Mouse (Mus musculus) heart, embryonic 13.5 days (tissue): ENCODE data around the gene Exoc6. TPM values are rescaled to one million over a fixed set of nuclear protein-coding genes. Genes with fewer than 3 reads are reported as not detected.
"Not testable (repeated sequence)": the region's sequence is repeated elsewhere in the genome, so short reads cannot be mapped to it uniquely, and the experiment has no call there.

ENCODE experiments used
- ATAC-seq: fragments of 200-750 bp; cut with Nextera tagmentation; 2 replicates; pipeline ENCODE4 v1.8.0; 2017; ENCODE audit warnings: moderate TSS enrichment; ENCODE audit not compliant: insufficient number of reproducible peaks, low FRiP score, low TSS enrichment; ENCODE audit errors: extremely low read depth
- H3K27ac ChIP-seq: fragments of 300-500 bp; sonication (generic); replicated peaks from 2 replicates; pipeline ENCODE4 v1.5.1; 2015; ENCODE audit warnings: moderate library complexity, mild to moderate bottlenecking, inconsistent platforms
- H3K27me3 ChIP-seq: fragments of 300-500 bp; sonication (generic); replicated peaks from 2 replicates; pipeline ENCODE4 v1.6.1; 2015; ENCODE audit warnings: mild to moderate bottlenecking, inconsistent platforms
- H3K36me3 ChIP-seq: fragments of 300-500 bp; sonication (generic); 2 replicates; pipeline ENCODE4 v1.6.1; 2015; ENCODE audit warnings: mild to moderate bottlenecking, inconsistent platforms
- H3K4me1 ChIP-seq: fragments of 300-500 bp; sonication (generic); 2 replicates; pipeline ENCODE4 v1.6.1; 2015; ENCODE audit warnings: inconsistent platforms
- H3K4me2 ChIP-seq: fragments of 300-500 bp; sonication (generic); 2 replicates; pipeline ENCODE4 v1.6.1; 2015; ENCODE audit warnings: inconsistent platforms, mild to moderate bottlenecking, moderate library complexity
- H3K4me3 ChIP-seq: fragments of 300-500 bp; sonication (generic); 2 replicates; pipeline ENCODE4 v1.5.1; 2015; ENCODE audit warnings: moderate library complexity, mild to moderate bottlenecking, inconsistent platforms
- H3K9ac ChIP-seq: fragments of 300-500 bp; sonication (generic); 2 replicates; pipeline ENCODE4 v1.6.1; 2015; ENCODE audit warnings: inconsistent platforms, mild to moderate bottlenecking, moderate library complexity
- H3K9me3 ChIP-seq: fragments of 300-500 bp; sonication (generic); 2 replicates; pipeline ENCODE4 v1.6.1; 2016; ENCODE audit warnings: inconsistent platforms
- WGBS: fragments of 180-500 bp; shearing (Covaris S2); methylation state at CpG from one replicate; pipeline ENCODE4 v1.1.7; 2015; ENCODE audit warnings: mixed read lengths; 5-methylcytosine and 5-hydroxymethylcytosine counted together
- polyA plus RNA-seq: library from polyadenylated mRNA; unstranded; fragments of >200 nt; fragmentation: Nextera tagmentation; extraction: Ambion mirVana; gene quantifications from 2 replicates; pipeline ENCODE4 v1.2.1, GENCODE M21; 2015

Gene Exoc6
- polyA plus RNA-seq, 1 experiment from 2014 or later, result 17.2 TPM

GRCm38 (mm10) chr19:37525925-37526324, 24.3 kb upstream of the Exoc6 start:
- H3K9ac ChIP-seq, result no peak overlapping the region
- 86% methylated on average over 11 of the region's 11 CpGs for WGBS

GRCm38 (mm10) chr19:37526768-37527167, 23.4 kb upstream of the Exoc6 start:
- 22% methylated on average over 8 of the region's 8 CpGs for WGBS
- no peak for ATAC-seq
- Histone ChIP-seq H3K36me3 (no peaks in the 10 kb centered on the region), H3K9ac (no peak overlapping the region), H3K4me3 (no peak overlapping the region), H3K9me3 (no peaks in the 10 kb centered on the region), H3K4me2 (no peak overlapping the region), H3K4me1 (0 out of 2 replicates have a peak, but pooled peaks cover 3% of the 10 kb centered on the region), H3K27ac (no peak overlapping the region), H3K27me3 (peaks cover 19% of the 10 kb centered on the region; the same call in 1 of the 2 replicates)

More at GRCm38 (mm10) chr19:37525925-37526324, 24.3 kb upstream of the Exoc6 start:
- H3K4me1 ChIP-seq, result peaks cover 11% of the 10 kb centered on the region
- peaks cover 19% of the 10 kb centered on the region; the same call in 1 of the 2 replicates for H3K27me3 ChIP-seq
- no peak overlapping the region for H3K4me2 ChIP-seq
- H3K9me3 ChIP-seq, result no peaks in the 10 kb centered on the region
- no peak for ATAC-seq
- no peak overlapping the region for H3K4me3 ChIP-seq
- no peak overlapping the region for H3K27ac ChIP-seq
- no peaks in the 10 kb centered on the region for H3K36me3 ChIP-seq

GRCm38 (mm10) chr19:37527736-37528135, 22.5 kb upstream of the Exoc6 start:
- H3K4me1 ChIP-seq, H3K9ac ChIP-seq, H3K9me3 ChIP-seq, H3K4me3 ChIP-seq, ATAC-seq, H3K36me3 ChIP-seq, H3K27ac ChIP-seq, H3K4me2 ChIP-seq: not testable (repeated sequence)
- 83% methylated on average over 3 of the region's 3 CpGs for WGBS
- H3K27me3 ChIP-seq, result peaks cover 19% of the 10 kb centered on the region; the same call in 1 of the 2 replicates

- H3K27me3 ChIP-seq, result peaks cover 23% of the 10 kb centered on the region; the same call in 1 of the 2 replicates
- H3K9ac ChIP-seq, result no peak overlapping the region
- no peak for ATAC-seq
- H3K36me3 ChIP-seq, result no peaks in the 10 kb centered on the region
- H3K4me1 ChIP-seq, result 0 out of 2 replicates have a peak, but pooled peaks cover 2% of the 10 kb centered on the region
- no peak overlapping the region for H3K27ac ChIP-seq
- H3K9me3 ChIP-seq, result no peaks in the 10 kb centered on the region
- no peak overlapping the region for H3K4me2 ChIP-seq
- H3K4me3 ChIP-seq, result no peak overlapping the region
- 55% methylated on average over 6 of the region's 6 CpGs for WGBS
Observed at GRCm38 (mm10) chr19:37528581-37528980, 21.6 kb upstream of the Exoc6 start.

GRCm38 (mm10) chr19:37529296-37529695, 20.9 kb upstream of the Exoc6 start:
- 82% methylated on average over 9 of the region's 9 CpGs for WGBS
- Histone ChIP-seq H3K27ac (no peak overlapping the region), H3K4me1 (no peaks in the 10 kb centered on the region), H3K9ac (no peak overlapping the region), H3K9me3 (no peaks in the 10 kb centered on the region), H3K27me3 (peaks cover 23% of the 10 kb centered on the region; the same call in 1 of the 2 replicates), H3K36me3 (no peaks in the 10 kb centered on the region), H3K4me2 (no peak overlapping the region), H3K4me3 (no peak overlapping the region)
- ATAC-seq, result no peak

- no peak for ATAC-seq
- Histone ChIP-seq H3K4me3 (no peak overlapping the region), H3K9ac (no peak overlapping the region), H3K36me3 (no peaks in the 10 kb centered on the region), H3K4me2 (no peak overlapping the region), H3K27me3 (peaks cover 23% of the 10 kb centered on the region; the same call in 1 of the 2 replicates), H3K27ac (no peak overlapping the region), H3K9me3 (no peaks in the 10 kb centered on the region), H3K4me1 (no peaks in the 10 kb centered on the region)
- 33% methylated on average over 7 of the region's 7 CpGs for WGBS
Observed at GRCm38 (mm10) chr19:37529975-37530515, 20.2 kb upstream of the Exoc6 start.

- H3K9me3 ChIP-seq, result no peaks in the 10 kb centered on the region
- H3K36me3 ChIP-seq, result no peaks in the 10 kb centered on the region
- no peaks in the 10 kb centered on the region for H3K4me1 ChIP-seq
- no peak overlapping the region for H3K27ac ChIP-seq
- H3K4me3 ChIP-seq, result no peak overlapping the region
- H3K4me2 ChIP-seq, result no peak overlapping the region
- ATAC-seq, result no peak
- no peak overlapping the region for H3K9ac ChIP-seq
- peaks cover 23% of the 10 kb centered on the region; the same call in 1 of the 2 replicates for H3K27me3 ChIP-seq
- WGBS, result 59% methylated on average over 3 of the region's 3 CpGs
Observed at GRCm38 (mm10) chr19:37530601-37531000, 19.6 kb upstream of the Exoc6 start.

- no peak for ATAC-seq
Observed at GRCm38 (mm10) chr19:37531200-37531845, 18.9 kb upstream of the Exoc6 start.

GRCm38 (mm10) chr19:37533196-37533595, 17.0 kb upstream of the Exoc6 start:
- Histone ChIP-seq H3K4me3 (no peak overlapping the region), H3K9ac (no peak overlapping the region), H3K36me3 (no peaks in the 10 kb centered on the region), H3K4me1 (peaks cover 8% of the 10 kb centered on the region), H3K27me3 (0 out of 2 replicates have a peak, but pooled peaks cover 7% of the 10 kb centered on the region), H3K27ac (no peak overlapping the region), H3K4me2 (no peak overlapping the region), H3K9me3 (no peaks in the 10 kb centered on the region)
- no peak for ATAC-seq
- WGBS, result 72% methylated on average over 5 of the region's 5 CpGs

More at GRCm38 (mm10) chr19:37531200-37531845, 18.9 kb upstream of the Exoc6 start:
- Histone ChIP-seq H3K36me3 (no peaks in the 10 kb centered on the region), H3K4me1 (no peaks in the 10 kb centered on the region), H3K9me3 (no peaks in the 10 kb centered on the region), H3K27me3 (peaks cover 17% of the 10 kb centered on the region; the same call in 1 of the 2 replicates), H3K4me3 (no peak overlapping the region), H3K9ac (no peak overlapping the region), H3K27ac (no peak overlapping the region), H3K4me2 (no peak overlapping the region)
- 55% methylated on average over 7 of the region's 7 CpGs for WGBS

- ATAC-seq, result no peak
- Histone ChIP-seq H3K4me3 (no peak overlapping the region), H3K27me3 (0 out of 2 replicates have a peak, but pooled peaks cover 4% of the 10 kb centered on the region), H3K4me1 (peaks cover 24% of the 10 kb centered on the region), H3K4me2 (no peak overlapping the region), H3K27ac (no peak overlapping the region), H3K9ac (no peak overlapping the region), H3K36me3 (no peaks in the 10 kb centered on the region), H3K9me3 (no peaks in the 10 kb centered on the region)
- WGBS, result 44% methylated on average over 3 of the region's 3 CpGs
Observed at GRCm38 (mm10) chr19:37534737-37535365, 15.4 kb upstream of the Exoc6 start.

GRCm38 (mm10) chr19:37536426-37536825, 13.8 kb upstream of the Exoc6 start:
- Histone ChIP-seq H3K9ac (no peak overlapping the region), H3K9me3 (no peaks in the 10 kb centered on the region), H3K4me3 (no peak overlapping the region), H3K27ac (no peak overlapping the region), H3K36me3 (no peaks in the 10 kb centered on the region), H3K27me3 (0 out of 2 replicates have a peak, but pooled peaks cover 4% of the 10 kb centered on the region), H3K4me2 (no peak overlapping the region), H3K4me1 (peaks cover 32% of the 10 kb centered on the region)
- WGBS, result 68% methylated on average over 7 of the region's 7 CpGs
- no peak for ATAC-seq
